Mouse (Mus musculus): ENCODE measurements around the gene Jag1.

GRCm38 (mm10) chr2:137156018-137156417 lies 39.6 kb upstream of the Jag1 start:
- TF ChIP-seq CTCF (IDR thresholded peaks at IDR 0.05; ENCODE audit: low read depth) (no peak), EP300 (IDR thresholded peaks at IDR 0.05; ENCODE audit: low read depth) (no peak)

Data from heart, postnatal 0 days (tissue).